Mouse (Mus musculus): ENCODE data around the gene Pter. TPM values are rescaled to one million over a fixed set of nuclear protein-coding genes. Genes with fewer than 3 reads are reported as not detected.

Gene Pter
- total and polyA plus RNA-seq, 3 experiments = 27.2 to 90.9 (median 53.7) TPM

DNA sequence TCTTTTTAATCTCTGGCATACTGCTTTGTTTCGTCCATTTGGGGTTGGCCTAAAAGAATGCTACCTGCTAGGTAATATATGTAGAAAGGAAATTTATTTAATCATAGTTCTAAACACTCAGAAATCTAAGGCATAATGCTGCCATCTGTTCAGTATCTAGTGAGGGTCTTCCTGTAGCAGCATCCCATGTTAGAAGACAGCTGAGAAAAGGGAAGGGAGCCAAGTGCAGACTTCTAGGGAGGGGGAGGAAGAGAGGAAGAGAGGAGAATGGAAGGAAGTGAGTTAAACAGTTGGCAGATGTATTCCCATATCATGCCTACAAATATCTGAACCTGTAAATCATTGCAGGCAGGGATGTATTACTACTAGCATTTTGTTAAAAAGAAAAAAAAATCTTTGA is 95.0 kb downstream of the Pter start:
- Histone ChIP-seq H3K9me3 (replicated peaks; ENCODE audit: low read length) (no peaks in the 10 kb centered on the region), H3K9ac (ENCODE audit: insufficient read depth, low read depth) (no peak overlapping the region), H3K79me2 (replicated peaks; ENCODE audit: control insufficient read depth, extremely low read depth, insufficient read depth, poor library complexity, severe bottlenecking) (no peaks in the 10 kb centered on the region), H3K4me2 (ENCODE audit: insufficient read depth, low read depth, poor library complexity, severe bottlenecking) (no peak overlapping the region), H3K27ac (ENCODE audit: insufficient read depth, low read depth) (no peak overlapping the region), H3K27me3 (replicated peaks) (no peaks in the 10 kb centered on the region), H3K36me3 (replicated peaks in 1 of 2; ENCODE audit: control insufficient read depth in 1 of 2, insufficient read depth in 1 of 2, low read length in 1 of 2) (no peaks in the 10 kb centered on the region), H3K4me1 (ENCODE audit: control insufficient read depth in 1 of 2, insufficient read depth in 2 of 2) (peaks cover 0 to 3% of the 10 kb centered on the region in 2 experiments; a peak in 1 of 4 replicates), H3K4me3 (replicated peaks in 1 of 3; ENCODE audit: low read depth in 2 of 3, low read length in 2 of 3, poor library complexity in 1 of 3) (no peak overlapping the region)
- DNase-seq (ENCODE audit: extremely low read depth) = no peak
- TF ChIP-seq ZMIZ1 (IDR thresholded peaks at IDR 0.05; ENCODE audit: low read depth, low read length) (no peak), KAT2A (IDR thresholded peaks at IDR 0.05; ENCODE audit: insufficient replicate concordance, low read length) (no peak), JUN (IDR thresholded peaks at IDR 0.05; ENCODE audit: insufficient read depth, low read depth, low read length) (no peak), NELFE (IDR thresholded peaks at IDR 0.05; ENCODE audit: low read depth, low read length) (no peak), HCFC1 (IDR thresholded peaks at IDR 0.05; ENCODE audit: low read depth, low read length) (no peak), RAD21 (IDR thresholded peaks at IDR 0.05; ENCODE audit: low read depth, low read length) (no peak), USF2 (conservative IDR thresholded peaks at IDR 0.05; ENCODE audit: low read depth, low read length) (no peak), GABPA (IDR thresholded peaks at IDR 0.05; ENCODE audit: insufficient replicate concordance, low read depth, low read length) (no peak)
- in situ Hi-C loops (cut with MboI; ENCODE audit: low pct_ligation_motif_present, low pct_unique_long_range_greater_than_20kb, low sequenced_read_pairs) = no loop called here
- dilution Hi-C loops (cut with MboI; ENCODE audit: extremely low pct_ligation_motif_present, extremely low pct_unique_long_range_greater_than_20kb, low sequenced_read_pairs) = no loop called here

DNA sequence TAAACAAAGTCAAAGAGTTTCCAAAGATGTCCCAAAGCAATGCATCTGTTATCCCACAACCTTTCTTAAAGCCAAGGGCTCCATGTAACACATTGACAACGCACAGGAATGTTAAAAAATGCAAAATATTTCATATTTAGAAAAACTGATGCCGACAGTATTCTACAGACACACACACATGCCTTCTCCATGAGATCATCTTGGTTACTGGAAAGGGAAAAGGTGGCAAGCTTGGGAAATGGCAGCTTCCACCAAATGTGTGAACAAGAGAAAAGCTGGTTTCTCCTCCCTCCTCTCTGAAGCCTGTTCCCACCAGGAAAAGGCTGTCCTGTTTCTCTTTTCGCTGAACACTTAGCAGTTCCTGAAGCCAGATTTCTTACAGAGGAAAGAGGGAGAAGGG is 114.9 kb downstream of the Pter start:
- no peak for DNase-seq (ENCODE audit: extremely low read depth)
- dilution Hi-C loops (cut with MboI; ENCODE audit: extremely low pct_ligation_motif_present, extremely low pct_unique_long_range_greater_than_20kb, low sequenced_read_pairs) (no loop called here), in situ Hi-C loops (cut with MboI; ENCODE audit: low pct_ligation_motif_present, low pct_unique_long_range_greater_than_20kb, low sequenced_read_pairs) (no loop called here)
- no peak overlapping the region for H3K4me2 ChIP-seq (ENCODE audit: insufficient read depth, low read depth, poor library complexity, severe bottlenecking)
- H3K27me3 ChIP-seq (replicated peaks) = no peaks in the 10 kb centered on the region
- TF ChIP-seq RAD21 (IDR thresholded peaks at IDR 0.05; ENCODE audit: low read depth, low read length) = no peak
- TF ChIP-seq CHD1 (IDR thresholded peaks at IDR 0.05; ENCODE audit: low read depth, low read length) = no peak
- no peak for TF ChIP-seq UBTF (IDR thresholded peaks at IDR 0.05; ENCODE audit: low read depth, low read length)
- no peak for TF ChIP-seq NRF1 (IDR thresholded peaks at IDR 0.05; ENCODE audit: low read depth, low read length)
- no peak for TF ChIP-seq E2F4 (IDR thresholded peaks at IDR 0.05; ENCODE audit: insufficient replicate concordance, low read depth, low read length)
- TF ChIP-seq HCFC1 (IDR thresholded peaks at IDR 0.05; ENCODE audit: low read depth, low read length) = no peak
- no peak overlapping the region for H3K9ac ChIP-seq (ENCODE audit: insufficient read depth, low read depth)
- no peak overlapping the region for H3K4me3 ChIP-seq (replicated peaks in 1 of 3; ENCODE audit: low read depth in 2 of 3, low read length in 2 of 3, poor library complexity in 1 of 3)
- peaks cover 0 to 14% of the 10 kb centered on the region in 2 experiments; a peak in 2 of 4 replicates for H3K4me1 ChIP-seq (ENCODE audit: control insufficient read depth in 1 of 2, insufficient read depth in 2 of 2)
- H3K79me2 ChIP-seq (replicated peaks; ENCODE audit: control insufficient read depth, extremely low read depth, insufficient read depth, poor library complexity, severe bottlenecking) = no peaks in the 10 kb centered on the region
- H3K36me3 ChIP-seq (replicated peaks in 1 of 2; ENCODE audit: control insufficient read depth in 1 of 2, insufficient read depth in 1 of 2, low read length in 1 of 2) = no peaks in the 10 kb centered on the region
- no peaks in the 10 kb centered on the region for H3K9me3 ChIP-seq (replicated peaks; ENCODE audit: low read length)
- no peak overlapping the region for H3K27ac ChIP-seq (ENCODE audit: insufficient read depth, low read depth)

- peak; percentile 21 for DNase-seq (ENCODE audit: extremely low read depth)
- Histone ChIP-seq H3K27ac (ENCODE audit: insufficient read depth, low read depth) (no peak overlapping the region), H3K4me3 (replicated peaks in 1 of 3; ENCODE audit: low read depth in 2 of 3, low read length in 2 of 3, poor library complexity in 1 of 3) (no peak overlapping the region), H3K27me3 (replicated peaks) (no peaks in the 10 kb centered on the region), H3K36me3 (replicated peaks in 1 of 2; ENCODE audit: control insufficient read depth in 1 of 2, insufficient read depth in 1 of 2, low read length in 1 of 2) (no peaks in the 10 kb centered on the region), H3K4me2 (ENCODE audit: insufficient read depth, low read depth, poor library complexity, severe bottlenecking) (no peak overlapping the region), H3K9me3 (replicated peaks; ENCODE audit: low read length) (no peaks in the 10 kb centered on the region), H3K79me2 (replicated peaks; ENCODE audit: control insufficient read depth, extremely low read depth, insufficient read depth, poor library complexity, severe bottlenecking) (no peaks in the 10 kb centered on the region), H3K4me1 (ENCODE audit: control insufficient read depth in 1 of 2, insufficient read depth in 2 of 2) (peaks cover 3 to 14% of the 10 kb centered on the region in 2 experiments; a peak in 2 of 4 replicates), H3K9ac (ENCODE audit: insufficient read depth, low read depth) (no peak overlapping the region)
- TF ChIP-seq SMC3 (IDR thresholded peaks at IDR 0.05; ENCODE audit: low read depth, low read length) (peak; percentile 79), CHD1 (IDR thresholded peaks at IDR 0.05; ENCODE audit: low read depth, low read length) (no peak), ZC3H11A (IDR thresholded peaks at IDR 0.05; ENCODE audit: low read depth, low read length) (peak; percentile 8; the same call in 1 of the 2 replicates), RAD21 (IDR thresholded peaks at IDR 0.05; ENCODE audit: low read depth, low read length) (peak; percentile 66), CTCF (conservative IDR thresholded peaks at IDR 0.05 in 1 of 2, IDR thresholded peaks at IDR 0.05 in 1 of 2; ENCODE audit: low read depth in 2 of 2, low read length in 2 of 2) (peak in 1 of 2 experiments; percentile 62; a peak in 2 of 4 replicates)
- in situ Hi-C loops (cut with MboI; ENCODE audit: low pct_ligation_motif_present, low pct_unique_long_range_greater_than_20kb, low sequenced_read_pairs) (no loop called here), dilution Hi-C loops (cut with MboI; ENCODE audit: extremely low pct_ligation_motif_present, extremely low pct_unique_long_range_greater_than_20kb, low sequenced_read_pairs) (no loop called here)
Measured at GRCm38 (mm10) chr2:13039785-13040184, 115.9 kb downstream of the Pter start.

Data from CH12.LX (cell line).